Mouse (Mus musculus): Measurements from ENCODE around the gene Vwa5b2. TPM values are rescaled to one million over a fixed set of nuclear protein-coding genes. Genes with fewer than 3 reads are reported as not detected.
A peak's percentile ranks its signal among the peaks of the same experiment; 100 is the strongest.

Gene Vwa5b2
- 1 to 10 TPM; 1.9 to 4.8 TPM for total RNA-seq (2021)
- long read RNA-seq, experiment 1, partial matches to known transcripts = 2 of 4 reads
- long read RNA-seq, experiment 1, other reads (novel, unspliced or antisense) = 2 of 4 reads
- long read RNA-seq, experiment 2 = 0 reads

DNA sequence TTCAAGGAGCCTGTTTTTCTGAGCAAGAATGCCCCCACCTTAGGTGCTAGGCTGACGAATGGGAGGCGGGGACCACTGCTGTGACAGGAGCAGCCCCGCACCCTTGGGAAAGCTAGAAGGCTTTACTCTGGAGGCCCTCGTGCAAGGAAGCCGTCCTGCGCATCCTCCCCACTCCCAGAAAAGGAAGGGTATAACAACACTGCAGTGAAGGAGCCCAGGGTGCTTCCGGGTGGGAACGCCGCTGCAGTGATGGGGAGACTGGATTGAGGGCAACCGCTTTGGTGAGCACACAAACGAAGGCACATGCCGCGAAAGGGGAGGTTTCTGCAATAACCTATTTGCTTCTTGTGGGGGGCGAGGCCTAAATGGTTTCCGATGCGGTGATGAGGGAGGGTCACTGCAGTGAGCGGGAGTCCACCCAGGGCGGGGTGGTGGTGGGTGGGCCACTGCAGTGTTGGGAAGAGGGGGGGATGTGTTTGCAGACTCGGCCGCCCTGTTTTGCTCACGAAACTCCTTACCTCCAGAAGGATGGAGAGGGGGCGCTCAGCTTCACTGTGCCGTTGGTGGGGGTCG, at the start of gene Vwa5b2:
Vwa5b2 (plus strand) TSS at position 106 of the 573 bp plus-strand sequence.
- peak; percentile 6 for DNase-seq

DNA sequence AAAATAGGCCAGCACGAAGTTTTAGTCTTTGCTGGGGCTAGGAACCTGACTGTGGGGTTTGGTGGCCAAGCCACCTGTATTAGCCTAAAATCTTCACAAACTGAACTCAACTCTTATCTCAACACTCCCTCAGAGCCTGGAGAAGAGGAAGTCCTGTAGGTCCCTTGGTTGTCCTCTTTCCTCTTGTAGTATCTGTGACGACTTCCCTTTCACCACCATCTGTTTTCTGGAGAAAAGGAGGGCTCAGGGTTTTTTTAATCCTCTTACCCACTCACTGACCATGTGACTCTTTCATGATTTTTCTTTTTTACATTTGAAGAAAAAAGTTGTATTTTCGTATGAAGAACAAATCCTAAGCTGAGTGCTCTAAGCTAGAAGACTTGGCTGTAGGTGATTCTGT, 49.6 kb upstream of the Vwa5b2 start:
- no peak for DNase-seq

DNA sequence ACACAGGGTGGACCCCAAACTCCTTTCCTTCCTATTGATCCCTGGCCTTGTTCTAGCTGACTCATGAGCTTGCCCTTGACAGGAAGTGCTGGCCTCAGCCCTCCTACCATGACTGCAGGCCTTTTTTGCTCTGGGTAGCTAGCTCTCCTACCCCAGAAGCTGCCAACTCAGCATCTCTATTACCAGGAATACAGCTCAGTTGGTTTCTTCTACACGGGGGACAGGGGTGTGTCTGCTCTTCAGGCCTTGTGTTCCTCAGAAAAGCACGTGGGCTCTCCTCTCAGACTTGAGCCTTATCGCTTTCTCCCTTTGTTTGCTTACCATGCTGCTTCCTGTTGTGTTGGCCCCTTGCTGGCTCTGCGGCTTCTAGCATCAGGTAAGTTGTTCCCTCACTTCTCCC, 48.8 kb upstream of the Vwa5b2 start:
- peak; percentile 19 for DNase-seq

DNA sequence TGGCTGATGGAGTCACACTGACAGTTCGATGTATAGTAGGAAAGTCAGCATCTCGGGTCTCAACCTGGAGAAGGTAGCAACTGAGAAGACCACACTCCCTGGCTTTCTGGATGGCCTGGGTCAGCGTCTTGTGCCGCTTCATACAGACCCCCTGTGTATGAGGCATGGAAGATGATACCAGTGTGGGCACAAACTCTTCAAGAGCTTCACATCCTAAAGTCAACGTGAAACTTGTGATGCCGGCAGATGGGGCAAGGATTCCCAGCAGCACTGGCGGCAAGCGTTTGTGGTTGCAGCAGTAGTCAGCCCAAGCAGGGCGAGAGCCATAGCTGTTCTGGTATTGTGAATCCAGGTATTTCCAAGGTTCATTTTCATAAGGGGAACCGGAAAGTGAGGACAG, 43.6 kb upstream of the Vwa5b2 start:
- no peak for DNase-seq

DNA sequence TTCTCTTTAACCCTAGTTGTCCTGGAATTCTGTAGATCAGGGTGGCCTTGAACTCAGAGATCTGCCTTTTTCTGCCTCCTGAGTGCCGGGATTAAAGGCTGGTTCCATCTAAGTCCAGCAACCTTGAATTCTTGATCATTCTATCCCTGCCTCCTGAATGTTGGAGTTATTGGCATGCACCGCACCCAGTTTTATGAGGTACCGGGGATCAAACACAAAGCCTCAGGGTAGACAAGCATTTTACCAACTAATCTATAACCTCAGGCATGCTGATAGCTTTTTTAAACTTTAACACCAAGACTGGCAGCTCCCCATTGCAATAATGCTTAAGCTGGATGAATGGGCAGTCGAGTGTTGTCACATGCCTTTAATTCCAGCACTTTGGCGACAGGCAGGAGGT, 41.8 kb upstream of the Vwa5b2 start:
- DNase-seq = no peak

DNA sequence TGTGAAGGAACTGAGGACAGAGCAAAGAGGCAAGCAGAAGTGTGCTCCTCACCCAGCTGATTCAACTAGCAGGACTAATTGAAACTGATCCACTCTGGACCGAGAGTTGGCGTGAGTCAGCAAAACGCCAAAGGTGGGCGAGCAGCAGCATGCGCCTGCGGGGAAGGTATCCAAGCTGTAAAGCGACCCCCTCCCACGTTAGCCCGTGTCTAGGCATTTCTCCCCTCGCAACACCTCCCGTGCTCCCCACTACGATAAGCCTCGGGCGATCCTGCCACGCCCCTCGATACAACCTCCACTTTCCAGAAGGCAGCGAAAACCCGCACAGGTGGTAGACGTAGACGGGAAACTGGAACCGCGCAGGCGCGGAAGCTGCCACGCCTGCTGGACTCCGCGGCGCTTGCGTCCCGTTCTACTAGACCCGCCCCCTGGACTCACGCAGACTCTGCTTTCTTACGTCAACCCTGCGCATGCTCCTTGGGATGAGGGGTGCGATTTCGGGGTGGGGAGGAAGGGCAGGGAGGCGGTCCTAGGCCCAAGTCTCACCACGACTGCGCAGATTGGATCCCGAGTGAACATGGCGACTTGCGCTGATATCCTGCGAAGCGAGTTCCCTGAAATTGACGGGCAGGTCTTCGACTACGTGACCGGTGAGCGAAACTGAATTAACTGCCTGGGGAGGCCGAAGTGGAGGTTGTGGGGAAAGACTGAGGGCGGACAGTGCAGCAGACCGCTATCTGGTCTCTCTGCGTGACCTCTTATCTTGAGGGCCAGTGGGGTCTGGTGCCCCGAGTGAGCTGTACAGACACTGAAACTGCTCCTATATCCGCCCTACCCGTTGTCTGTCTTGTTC, 40.9 kb upstream of the Vwa5b2 start, which contains the start of gene Abcf3:
Abcf3 (plus strand) TSS at position 482 of the 853 bp plus-strand sequence.
- peak; percentile 98 for DNase-seq

DNA sequence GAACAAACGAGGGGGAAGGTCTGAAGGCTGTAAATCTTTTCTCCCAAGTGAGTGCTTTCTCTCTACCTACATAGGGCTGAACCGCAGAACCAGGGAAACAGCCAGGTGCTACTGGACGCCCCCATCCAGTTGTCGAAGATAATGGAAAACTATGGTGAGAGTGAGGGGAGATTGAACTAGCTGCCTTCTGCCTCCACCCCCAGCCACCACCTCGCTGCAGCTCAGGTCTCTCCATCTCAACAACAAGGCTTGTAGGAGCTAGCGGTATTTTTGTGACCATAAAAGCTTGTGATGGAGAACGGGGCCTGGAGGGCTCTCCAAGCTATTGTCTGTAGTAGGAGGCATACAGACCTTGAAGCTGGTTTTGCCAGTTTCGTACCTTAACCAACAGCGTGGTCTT, 40.1 kb upstream of the Vwa5b2 start:
- DNase-seq = no peak

DNA sequence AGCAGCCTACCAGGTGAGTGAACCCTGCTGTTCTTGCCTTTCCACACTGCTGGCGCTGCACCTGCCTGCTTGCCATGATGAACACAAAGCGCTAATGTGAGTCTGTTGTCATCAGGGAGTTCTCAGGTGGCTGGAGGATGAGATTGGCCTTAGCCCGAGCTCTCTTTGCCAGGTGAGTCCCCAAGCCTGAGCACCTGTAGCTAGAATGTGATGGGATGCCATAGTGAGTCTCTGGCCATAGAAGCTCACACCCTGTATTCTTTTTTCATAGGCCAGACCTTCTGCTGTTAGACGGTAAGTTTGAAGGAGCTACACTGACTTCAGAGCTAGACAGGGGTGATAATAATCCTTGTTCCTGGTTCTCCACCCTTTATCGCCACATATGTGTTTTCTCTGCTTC, 37.6 kb upstream of the Vwa5b2 start:
- no peak for DNase-seq

DNA sequence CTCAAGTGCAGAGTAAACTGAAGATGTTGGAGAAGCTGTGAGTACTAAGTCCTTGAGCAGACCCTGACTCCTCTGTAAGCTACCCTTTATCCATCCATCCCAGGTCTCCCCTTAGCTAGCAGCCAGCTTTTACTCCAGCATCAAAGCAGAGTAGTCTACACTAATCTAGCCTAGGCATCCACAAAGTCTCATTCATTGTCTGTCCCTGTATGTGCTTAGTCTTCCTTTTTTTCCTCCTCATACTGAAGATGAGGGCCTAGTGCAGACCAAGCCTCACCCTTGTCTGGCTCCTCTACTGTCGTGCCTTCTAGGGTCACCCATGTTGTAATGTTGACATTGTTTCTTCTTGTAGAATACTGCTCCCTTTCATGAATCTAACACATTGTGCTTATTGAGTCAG, 36.7 kb upstream of the Vwa5b2 start:
- DNase-seq = no peak

DNA sequence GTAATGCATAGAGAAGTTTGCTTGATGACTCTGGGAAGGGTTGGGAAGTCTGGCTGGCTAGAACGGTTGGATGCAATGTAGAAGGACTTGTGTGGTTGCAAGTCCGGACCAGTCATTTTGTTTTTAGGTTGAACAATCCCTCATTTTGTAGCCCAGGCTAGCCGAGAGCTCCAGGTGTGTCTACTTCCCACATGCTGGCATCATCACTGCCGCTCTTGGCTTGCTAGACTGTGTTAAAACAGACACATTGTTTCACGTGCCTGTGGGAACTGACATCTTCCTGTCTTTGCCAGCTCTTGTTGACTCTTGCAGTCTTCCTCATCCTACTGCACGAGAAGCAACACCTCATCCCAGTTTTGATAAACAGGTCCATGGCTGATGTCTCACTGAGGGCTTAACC, 34.3 kb upstream of the Vwa5b2 start:
- DNase-seq = no peak

DNA sequence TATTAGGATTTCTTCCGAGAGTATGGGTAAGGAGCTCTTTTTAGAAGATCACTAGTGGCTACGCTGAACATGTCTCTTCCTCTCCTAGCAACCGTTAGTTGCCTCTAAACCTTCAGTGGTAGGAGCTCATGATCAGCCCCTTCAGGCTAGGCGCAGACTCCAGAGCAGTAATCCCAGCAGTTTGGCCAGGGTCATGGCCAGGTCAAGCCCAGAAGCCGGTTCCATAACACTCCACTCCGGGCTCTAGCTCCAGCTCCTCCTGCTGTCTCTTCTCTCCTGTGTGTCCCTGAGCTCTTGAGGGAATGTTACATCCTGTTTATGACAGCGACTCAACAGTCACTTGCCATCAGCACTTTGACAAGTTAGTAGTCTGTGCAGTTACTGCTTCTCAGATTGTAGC, 31.9 kb upstream of the Vwa5b2 start:
- DNase-seq = no peak

DNA sequence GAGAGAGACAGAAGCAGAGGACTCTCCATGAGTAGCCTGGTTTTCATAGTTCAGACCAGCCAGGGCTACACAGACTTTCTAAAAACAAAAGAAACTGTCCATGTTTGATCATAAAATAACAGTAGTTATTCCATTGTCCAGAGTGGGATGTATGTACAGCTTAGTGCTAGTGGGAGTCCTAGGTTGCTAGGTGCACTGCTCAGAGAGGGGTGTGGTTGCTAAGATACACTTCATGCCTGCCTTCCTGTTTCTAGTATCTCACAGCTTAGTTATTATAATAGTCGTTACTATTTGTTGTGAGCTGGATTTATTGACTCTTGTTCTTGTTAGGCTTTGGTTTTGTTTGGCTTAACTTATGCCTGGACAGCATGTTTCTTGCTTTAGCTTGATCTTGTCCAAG, 24.2 kb upstream of the Vwa5b2 start:
- no peak for DNase-seq

DNA sequence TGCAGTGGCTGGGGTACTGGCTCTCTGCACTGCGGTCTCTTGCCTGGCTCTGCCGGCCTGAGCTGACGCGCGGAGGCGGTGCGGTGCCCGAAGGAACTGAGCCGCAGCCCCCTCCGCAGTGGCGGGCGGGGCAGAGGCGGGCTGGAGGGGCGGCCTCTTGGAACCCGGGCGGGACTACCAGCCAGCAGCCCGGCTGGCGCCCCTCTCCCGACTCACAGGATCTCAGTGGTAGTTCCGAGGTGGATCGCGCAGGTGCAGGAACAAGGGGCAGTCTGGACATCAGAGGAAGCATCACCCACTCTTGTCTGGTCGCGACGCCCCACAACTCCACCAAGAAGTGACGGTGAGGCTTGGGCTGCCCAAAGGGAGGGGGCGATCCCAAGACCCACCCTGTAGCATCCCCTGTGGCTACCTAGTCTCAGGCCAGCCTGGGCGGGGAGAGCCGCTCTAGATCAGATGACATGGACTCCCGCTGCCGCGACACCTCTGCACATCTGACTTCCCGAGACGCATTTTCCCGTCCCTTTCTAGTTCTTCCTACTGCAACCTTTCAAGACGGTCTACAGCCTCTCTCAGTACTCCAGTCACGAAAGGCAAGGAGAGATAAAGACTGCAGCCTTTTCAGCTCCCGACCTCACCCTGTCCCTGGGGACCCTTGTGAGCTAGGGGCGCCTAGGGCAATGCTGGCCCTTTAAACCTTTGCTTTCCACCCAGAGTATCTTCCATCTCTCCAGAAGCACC, 838 bp downstream of the Vwa5b2 start:
- DNase-seq = peak; percentile 44

DNA sequence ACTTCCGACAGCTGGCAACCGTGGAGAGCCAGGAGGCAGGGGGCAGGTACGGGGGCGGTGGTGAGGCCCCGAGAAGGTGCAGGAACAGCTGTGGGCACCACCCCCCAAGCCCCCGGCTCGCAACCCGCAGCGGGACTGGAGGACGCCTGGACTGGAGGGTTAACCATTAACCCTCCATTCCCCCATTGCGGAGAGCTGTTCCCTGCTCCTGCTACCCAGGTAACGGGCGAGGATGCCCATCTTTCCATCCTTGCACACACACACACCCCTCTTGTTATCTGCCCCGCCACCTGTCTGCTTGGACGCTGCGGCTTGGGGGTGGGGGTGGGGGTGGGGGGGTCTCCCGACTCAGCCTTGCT, 1.4 kb downstream of the Vwa5b2 start:
- DNase-seq = no peak

DNA sequence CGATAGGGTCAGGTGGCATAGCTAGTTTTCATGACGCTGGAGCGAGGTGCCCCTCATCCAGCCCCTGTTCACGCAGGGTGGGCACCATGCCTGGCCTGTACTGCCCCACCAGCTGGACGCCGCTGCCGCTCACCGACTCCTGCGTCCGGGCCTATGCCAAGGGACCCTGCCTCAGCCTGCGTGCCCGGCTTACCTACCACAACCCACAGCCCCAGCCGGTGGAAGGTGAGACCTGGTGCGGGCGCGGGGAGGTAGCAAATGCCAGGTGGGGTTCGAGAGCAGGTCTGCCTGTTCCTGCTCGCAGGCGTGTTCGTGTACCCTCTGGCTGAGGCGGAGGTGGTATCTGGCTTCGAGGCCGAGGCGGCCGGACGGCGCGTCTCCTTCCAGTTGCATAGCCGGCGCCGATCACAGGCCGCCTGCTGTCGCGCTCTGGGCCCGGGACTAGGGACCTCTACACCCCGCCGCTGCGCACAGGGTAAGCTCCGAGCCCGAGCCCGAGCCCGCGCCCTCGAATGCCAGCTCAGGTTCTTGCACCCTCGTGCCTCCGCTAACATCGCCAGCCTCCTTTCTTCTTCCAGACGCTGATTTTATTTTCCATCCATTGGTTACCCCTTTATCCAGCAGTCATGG, 1.9 kb downstream of the Vwa5b2 start:
- DNase-seq = peak; percentile 27

DNA sequence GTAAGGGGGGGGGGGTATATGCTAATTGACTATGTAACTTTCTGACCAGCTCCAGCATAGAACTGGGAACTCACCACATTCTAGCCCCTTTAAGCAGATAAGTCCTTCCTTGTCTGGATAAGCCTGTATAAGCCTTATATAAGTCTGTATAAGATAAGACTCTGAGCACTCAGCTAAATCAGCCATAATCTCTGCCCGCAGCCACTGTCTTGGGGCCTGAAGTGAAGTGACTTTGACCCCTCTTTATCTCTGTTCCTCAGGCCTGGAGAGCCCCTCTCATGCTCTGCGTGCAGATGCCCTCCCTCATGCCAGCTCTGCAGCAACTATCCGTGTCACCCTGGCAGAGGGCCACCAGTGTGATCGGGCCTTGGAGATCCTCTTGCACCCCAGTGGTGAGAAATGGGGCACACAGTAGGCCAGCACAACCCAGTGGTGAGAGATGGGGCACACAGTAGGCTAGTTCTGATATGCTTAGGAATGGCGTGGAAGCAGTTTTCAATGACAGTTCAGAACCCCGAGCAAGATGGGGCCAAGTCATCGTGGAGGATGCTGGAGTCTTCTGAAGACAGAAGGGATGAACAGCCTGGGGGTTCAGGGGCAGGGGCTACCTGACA, 5.9 kb downstream of the Vwa5b2 start:
- no peak for DNase-seq

DNA sequence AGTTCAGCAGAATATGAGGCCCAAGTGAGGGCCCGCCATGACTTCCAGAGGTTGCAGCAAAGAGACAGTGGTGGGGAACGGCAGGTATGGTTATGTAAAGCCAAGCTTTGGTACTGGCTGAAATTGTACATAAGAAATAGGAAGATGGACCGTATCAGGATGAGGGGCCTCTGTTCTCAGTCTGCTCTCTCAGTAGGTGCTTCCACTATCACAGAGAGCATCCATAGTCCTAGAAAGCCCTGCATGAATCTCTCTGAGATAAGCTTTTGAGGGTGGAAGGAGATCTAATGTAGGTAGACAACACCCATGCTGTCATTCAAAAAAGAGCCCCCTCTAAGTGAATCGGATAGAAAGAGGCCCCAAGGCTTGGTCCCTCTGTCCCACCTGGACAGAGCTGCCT, 6.5 kb downstream of the Vwa5b2 start:
- no peak for DNase-seq

DNA sequence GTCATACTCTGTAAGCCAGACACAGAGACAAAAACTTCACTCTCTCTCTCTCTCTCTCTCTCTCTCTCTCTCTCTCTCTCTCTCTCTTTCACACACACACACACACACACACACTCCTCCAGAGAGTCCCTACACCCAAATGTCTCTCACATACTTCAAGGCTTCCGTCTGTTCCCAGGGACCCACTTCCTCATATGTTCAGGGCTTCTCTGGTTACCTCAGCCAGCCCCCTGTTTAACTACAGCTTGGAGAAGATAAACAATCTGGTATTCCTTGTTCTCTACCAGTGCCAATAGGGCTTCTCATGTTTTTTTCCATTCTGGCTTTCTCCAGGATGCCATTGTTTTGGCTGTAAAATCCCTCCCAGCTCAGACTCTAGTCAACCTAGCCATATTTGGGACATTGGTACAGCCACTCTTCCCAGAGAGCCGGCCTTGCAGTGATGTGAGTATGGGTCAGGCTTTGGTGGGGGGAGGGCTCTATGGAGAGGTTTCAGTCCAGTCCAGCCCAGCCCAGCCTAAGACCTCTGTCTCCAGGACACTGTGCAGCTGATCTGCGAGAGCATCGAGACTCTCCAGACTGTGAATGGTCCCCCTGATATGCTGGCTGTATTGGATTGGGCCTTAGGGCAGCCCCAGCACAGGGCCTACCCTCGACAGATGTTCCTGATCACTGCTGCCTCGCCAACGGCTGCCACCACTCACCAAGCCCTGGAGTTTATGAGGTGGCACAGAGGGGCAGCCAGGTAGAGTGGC, 7.6 kb downstream of the Vwa5b2 start:
- no peak for DNase-seq

DNA sequence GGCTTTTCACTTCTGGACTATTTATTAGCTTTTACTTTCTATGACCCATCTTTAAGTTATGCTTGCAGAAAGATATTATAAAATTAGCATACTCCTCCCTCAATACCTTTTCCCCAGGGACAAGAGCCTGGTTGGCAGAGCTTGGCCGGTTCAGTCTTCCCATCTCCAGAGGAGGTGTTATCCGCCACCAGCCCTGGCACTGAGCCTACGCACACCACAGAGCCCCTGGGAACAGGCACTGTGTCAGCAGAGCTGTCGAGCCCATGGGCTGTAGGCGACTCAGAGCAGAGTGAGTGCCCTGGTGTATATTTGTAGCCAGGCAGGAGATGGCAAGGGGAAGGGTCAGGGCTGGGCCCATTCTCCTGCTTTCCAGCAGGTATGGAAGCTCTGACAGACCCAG, 11.2 kb downstream of the Vwa5b2 start:
- peak; percentile 25 for DNase-seq

DNA sequence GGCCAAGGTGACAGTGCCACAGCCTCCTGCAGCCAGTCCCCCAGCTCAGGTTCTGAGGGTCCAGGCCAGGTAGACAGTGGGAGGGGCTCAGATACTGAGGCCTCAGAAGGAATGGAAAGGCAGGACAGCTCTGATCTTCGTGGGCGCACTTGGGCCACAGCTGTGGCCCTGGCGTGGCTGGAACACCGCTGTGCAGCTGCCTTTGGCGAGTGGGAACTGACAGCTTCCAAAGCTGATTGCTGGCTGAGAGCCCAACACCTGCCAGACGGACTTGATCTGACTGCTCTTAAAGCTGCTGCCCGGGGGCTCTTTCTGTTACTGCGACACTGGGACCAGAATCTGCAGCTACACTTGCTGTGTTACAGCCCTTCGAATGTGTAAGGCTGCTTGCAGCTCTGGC, 15.4 kb downstream of the Vwa5b2 start:
- no peak for DNase-seq
